Mouse (Mus musculus): ENCODE measurements at regions not wholly inside any gene's neighbourhood (a gene's known extent, or its start where the extent isn't known, plus 50 kb on each side); places are given as distances from the start of the nearest gene placed in this dataset.

DNA sequence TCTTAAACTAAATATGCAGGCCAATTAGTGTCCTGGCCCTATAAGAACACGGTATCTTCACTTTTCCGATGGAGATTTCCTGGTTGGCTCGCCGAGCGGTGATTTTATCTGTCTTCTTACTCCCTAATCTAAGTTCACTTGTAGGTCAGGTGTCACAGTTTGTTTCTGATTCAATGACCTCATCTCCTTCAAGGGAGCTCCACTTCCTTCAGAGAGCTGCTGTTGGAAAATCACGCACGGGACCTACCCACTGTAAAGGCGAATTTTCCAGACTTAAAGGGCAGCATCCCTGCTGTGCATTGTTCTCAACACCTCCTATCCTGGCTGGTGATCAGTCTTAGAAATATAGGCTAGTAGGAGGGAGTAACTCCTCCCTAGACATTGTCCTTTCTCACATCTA is 480.0 kb downstream of the Klf5 start:
- no peak for TF ChIP-seq TCF12 (IDR thresholded peaks at IDR 0.05; ENCODE audit: low read depth, low read length)
- TF ChIP-seq CHD1 (IDR thresholded peaks at IDR 0.05; ENCODE audit: low read depth, low read length): no peak
- TF ChIP-seq CTCF (IDR thresholded peaks at IDR 0.05 in 2 of 3, conservative IDR thresholded peaks at IDR 0.05 in 1 of 3; ENCODE audit: control insufficient read depth in 1 of 3, insufficient read depth in 1 of 3, low read depth in 2 of 3, low read length in 3 of 3, poor library complexity in 1 of 3, severe bottlenecking in 1 of 3): no peak
- TF ChIP-seq ZNF384 (IDR thresholded peaks at IDR 0.05; ENCODE audit: low read depth, low read length): no peak
- no peak for TF ChIP-seq GATA1 (IDR thresholded peaks at IDR 0.05; ENCODE audit: low read depth, low read length)
- TF ChIP-seq RCOR1 (IDR thresholded peaks at IDR 0.05; ENCODE audit: low read depth, low read length): no peak
- no peak for TF ChIP-seq BHLHE40 (IDR thresholded peaks at IDR 0.05; ENCODE audit: borderline replicate concordance, low read depth, low read length)
- TF ChIP-seq GABPA (IDR thresholded peaks at IDR 0.05; ENCODE audit: low read depth, low read length): no peak
- TF ChIP-seq POLR2A (IDR thresholded peaks at IDR 0.05; ENCODE audit: control insufficient read depth in 1 of 2, insufficient read depth in 1 of 2, low read depth in 1 of 2, low read length in 2 of 2, poor library complexity in 1 of 2): no peak
- TF ChIP-seq EP300 (IDR thresholded peaks at IDR 0.05; ENCODE audit: low read depth in 1 of 2, low read length in 2 of 2): no peak
- TF ChIP-seq MYC (IDR thresholded peaks at IDR 0.05; ENCODE audit: low read depth, low read length): no peak
- no peak for TF ChIP-seq ZKSCAN1 (IDR thresholded peaks at IDR 0.05; ENCODE audit: low read depth, low read length)
- TF ChIP-seq ZMIZ1 (IDR thresholded peaks at IDR 0.05; ENCODE audit: low read depth, low read length): no peak
